Mouse (Mus musculus) cerebellum, postnatal 14 days (tissue): ENCODE data around the gene Sqstm1.

Experiments
- DNase-seq, 2 experiments: peaks; one replicate each; pipeline ENCODE4 v3.0.0; 2021; ENCODE audit warnings: mixed read lengths in 2 of 2

Gene Sqstm1

GRCm38 (mm10) chr11:50208039-50208438 lies 2.6 kb downstream of the Sqstm1 start:
- no peak for DNase-seq

GRCm38 (mm10) chr11:50207344-50207743 lies 3.3 kb downstream of the Sqstm1 start:
- no peak for DNase-seq

- no peak for DNase-seq
Measured at GRCm38 (mm10) chr11:50206037-50206436, 4.6 kb downstream of the Sqstm1 start.

GRCm38 (mm10) chr11:50205434-50205833 lies 5.2 kb downstream of the Sqstm1 start:
- no peak for DNase-seq

- no peak for DNase-seq
Measured at GRCm38 (mm10) chr11:50203302-50203827, 7.3 kb downstream of the Sqstm1 start.

GRCm38 (mm10) chr11:50201590-50201989 lies 9.0 kb downstream of the Sqstm1 start:
- DNase-seq = no peak

GRCm38 (mm10) chr11:50200613-50201012 lies 10.0 kb downstream of the Sqstm1 start:
- DNase-seq = no peak

- DNase-seq = no peak
Measured at GRCm38 (mm10) chr11:50198916-50199315, 11.7 kb downstream of the Sqstm1 start.

- no peak for DNase-seq
Measured at GRCm38 (mm10) chr11:50198219-50198846, 12.3 kb downstream of the Sqstm1 start.

GRCm38 (mm10) chr11:50197500-50197899 lies 13.1 kb downstream of the Sqstm1 start:
- no peak for DNase-seq

- DNase-seq = no peak
Measured at GRCm38 (mm10) chr11:50194793-50195192, 15.8 kb downstream of the Sqstm1 start.

GRCm38 (mm10) chr11:50194070-50194469 lies 16.6 kb downstream of the Sqstm1 start:
- DNase-seq = no peak

GRCm38 (mm10) chr11:50192278-50192677 lies 18.3 kb downstream of the Sqstm1 start:
- no peak for DNase-seq

GRCm38 (mm10) chr11:50190362-50190761 lies 20.3 kb downstream of the Sqstm1 start:
- DNase-seq = no peak

- no peak for DNase-seq
Measured at GRCm38 (mm10) chr11:50188682-50189081, 21.9 kb downstream of the Sqstm1 start.

GRCm38 (mm10) chr11:50184788-50185187 lies 25.8 kb downstream of the Sqstm1 start:
- no peak for DNase-seq

- DNase-seq = no peak
Measured at GRCm38 (mm10) chr11:50182702-50183101, 27.9 kb downstream of the Sqstm1 start.

- DNase-seq = no peak
Measured at GRCm38 (mm10) chr11:50180478-50181231, 30.0 kb downstream of the Sqstm1 start.

- DNase-seq = no peak
Measured at GRCm38 (mm10) chr11:50178532-50179488, 31.8 kb downstream of the Sqstm1 start.

- no peak for DNase-seq
Measured at GRCm38 (mm10) chr11:50177111-50177510, 33.5 kb downstream of the Sqstm1 start.

GRCm38 (mm10) chr11:50176351-50176750 lies 34.3 kb downstream of the Sqstm1 start:
- no peak for DNase-seq

GRCm38 (mm10) chr11:50174730-50175187 lies 35.9 kb downstream of the Sqstm1 start:
- DNase-seq = peak; percentile 98
